Mouse (Mus musculus) right cerebral cortex, adult 18-20 months (tissue): ENCODE measurements around the gene Nectin1.

ENCODE experiments used
- DNase-seq: peaks from one replicate; pipeline ENCODE4 v3.0.0; 2022; ENCODE audit warnings: mixed read lengths

Nectin1 gene

GRCm38 (mm10) chr9:43768779-43769178 is 25.0 kb downstream of the Nectin1 start:
- DNase-seq = no peak

GRCm38 (mm10) chr9:43769228-43769627 is 25.4 kb downstream of the Nectin1 start:
- DNase-seq = no peak

- DNase-seq = no peak
These were observed 26.2 kb downstream of the Nectin1 start for GRCm38 (mm10) chr9:43769940-43770339.

GRCm38 (mm10) chr9:43771041-43771440 is 27.3 kb downstream of the Nectin1 start:
- no peak for DNase-seq

- no peak for DNase-seq
These were observed 28.7 kb downstream of the Nectin1 start for GRCm38 (mm10) chr9:43772460-43772859.

- no peak for DNase-seq
These were observed 29.7 kb downstream of the Nectin1 start for GRCm38 (mm10) chr9:43773521-43773920.

GRCm38 (mm10) chr9:43774427-43774826 is 30.6 kb downstream of the Nectin1 start:
- no peak for DNase-seq

GRCm38 (mm10) chr9:43776231-43776630 is 32.4 kb downstream of the Nectin1 start:
- no peak for DNase-seq

GRCm38 (mm10) chr9:43777362-43778360 is 33.9 kb downstream of the Nectin1 start:
- no peak for DNase-seq

- DNase-seq = no peak
These were observed 37.1 kb downstream of the Nectin1 start for GRCm38 (mm10) chr9:43780883-43781282.

- DNase-seq = no peak
These were observed 38.6 kb downstream of the Nectin1 start for GRCm38 (mm10) chr9:43782401-43782800.

GRCm38 (mm10) chr9:43783959-43784358 is 40.2 kb downstream of the Nectin1 start:
- DNase-seq = no peak

- no peak for DNase-seq
These were observed 41.1 kb downstream of the Nectin1 start for GRCm38 (mm10) chr9:43784841-43785240.

GRCm38 (mm10) chr9:43787591-43787990 is 43.8 kb downstream of the Nectin1 start:
- no peak for DNase-seq

GRCm38 (mm10) chr9:43792681-43793080 is 48.9 kb downstream of the Nectin1 start:
- no peak for DNase-seq

GRCm38 (mm10) chr9:43793411-43793810 is 49.6 kb downstream of the Nectin1 start:
- no peak for DNase-seq

GRCm38 (mm10) chr9:43796031-43796430 is 52.2 kb downstream of the Nectin1 start:
- no peak for DNase-seq

- no peak for DNase-seq
These were observed 53.3 kb downstream of the Nectin1 start for GRCm38 (mm10) chr9:43796841-43797740.

GRCm38 (mm10) chr9:43797746-43798145 is 54.0 kb downstream of the Nectin1 start:
- no peak for DNase-seq

- DNase-seq = no peak
These were observed 56.7 kb downstream of the Nectin1 start for GRCm38 (mm10) chr9:43800525-43800924.

- peak; percentile 50 for DNase-seq
These were observed 58.1 kb downstream of the Nectin1 start for GRCm38 (mm10) chr9:43801911-43802310.

GRCm38 (mm10) chr9:43807565-43807964 is 63.8 kb downstream of the Nectin1 start:
- DNase-seq = no peak

GRCm38 (mm10) chr9:43808099-43808498 is 64.3 kb downstream of the Nectin1 start:
- DNase-seq = no peak
